ENCODE assay signal across 24 mouse cellular contexts in genomic region chr3:136106452-136106851, GRCm38 (mm10).
DNase-seq lines count a peak whose midpoint lies in the region; ATAC-seq and TF ChIP-seq lines count a peak whose summit lies in the region.
"Had no signal": no experiment of that assay in that cellular context is flagged by ENCODE, and none has a peak within 500 bp of the region (broad histone marks: within the 10 kb centered on the region; RNA-seq: fewer than 3 reads in every experiment).

No protein-coding gene starts in this region.

- H3K4me2 ChIP-seq in lung, embryonic 14.5 days: no peak overlapping the region
- H3K4me2 ChIP-seq in midbrain, embryonic 13.5 days (replicated peaks): no peak overlapping the region
- H3K4me2 ChIP-seq: embryonic facial prominence, embryonic 12.5 days; forebrain, embryonic 13.5 days; forebrain, embryonic 15.5 days had no signal

- peak; percentile 8 for DNase-seq in lung, embryonic 14.5 days
- no peak for DNase-seq in lung, adult 18-20 months
- no peak for DNase-seq in Muller cell, postnatal 12 days (ENCODE audit: inconsistent ontology term)
- DNase-seq in left cerebral cortex, adult 9 months (ENCODE audit: low spot score in 2 of 2): no peak
- DNase-seq: adrenal gland, adult 2 months; adrenal gland, postnatal 10 days; adrenal gland, postnatal 25 days; B cell, adult 2 months; cerebellum, adult 11 months; cerebellum, adult 2 months; cerebellum, adult 9-10 months; cerebellum, postnatal 10 days; cerebellum, postnatal 25 days; forebrain, postnatal 0 days had no signal

- no peaks in the 10 kb centered on the region for H3K27me3 ChIP-seq in lung, embryonic 14.5 days (ENCODE audit: insufficient read depth, low read length)
- no peaks in the 10 kb centered on the region for H3K27me3 ChIP-seq in midbrain, embryonic 13.5 days
- H3K27me3 ChIP-seq: CH12.LX; embryonic facial prominence, embryonic 12.5 days; forebrain, embryonic 13.5 days; forebrain, embryonic 15.5 days had no signal

- H3K4me3 ChIP-seq in lung, embryonic 14.5 days (ENCODE audit: low read depth, low read length): no peak overlapping the region
- no peak overlapping the region for H3K4me3 ChIP-seq in midbrain, embryonic 13.5 days (replicated peaks)
- H3K4me3 ChIP-seq: embryonic facial prominence, embryonic 10.5 days; embryonic facial prominence, embryonic 12.5 days; forebrain, embryonic 13.5 days; forebrain, embryonic 15.5 days had no signal

- H3K9ac ChIP-seq in lung, embryonic 14.5 days: no peak overlapping the region
- H3K9ac ChIP-seq in midbrain, embryonic 13.5 days (replicated peaks): no peak overlapping the region
- H3K9ac ChIP-seq: embryonic facial prominence, embryonic 12.5 days; forebrain, embryonic 13.5 days; forebrain, embryonic 15.5 days; forebrain, postnatal 0 days had no signal

- no peak for ATAC-seq in lung, embryonic 14.5 days (ENCODE audit: insufficient read depth)
- peak; percentile 66 for ATAC-seq in activated CD4-positive, CD25-positive, alpha-beta regulatory T cell, adult 4 months
- ATAC-seq in inflammation-experienced regulatory T-cells, adult 6 months: peak; percentile 83
- ATAC-seq in midbrain, embryonic 13.5 days: no peak
- ATAC-seq: forebrain, embryonic 13.5 days; forebrain, embryonic 15.5 days; forebrain, postnatal 0 days; Patski had no signal

- H3K27ac ChIP-seq in lung, embryonic 14.5 days (ENCODE audit: low read depth): no peak overlapping the region
- H3K27ac ChIP-seq in midbrain, embryonic 13.5 days: no peak overlapping the region
- H3K27ac ChIP-seq: embryonic facial prominence, embryonic 10.5 days; embryonic facial prominence, embryonic 12.5 days; forebrain, embryonic 13.5 days; forebrain, embryonic 15.5 days had no signal

- no peaks in the 10 kb centered on the region for H3K4me1 ChIP-seq in lung, embryonic 14.5 days (ENCODE audit: insufficient read depth)
- H3K4me1 ChIP-seq in midbrain, embryonic 13.5 days (replicated peaks): no peaks in the 10 kb centered on the region
- H3K4me1 ChIP-seq: embryonic facial prominence, embryonic 10.5 days; embryonic facial prominence, embryonic 12.5 days; forebrain, embryonic 13.5 days; forebrain, embryonic 15.5 days had no signal

- 20% methylated on average over 1 of the region's 1 CpGs for WGBS in lung, embryonic 14.5 days
- WGBS in midbrain, embryonic 13.5 days: 58% methylated on average over 1 of the region's 1 CpGs

- TF ChIP-seq CTCF in lung, embryonic 14.5 days (IDR thresholded peaks at IDR 0.05; ENCODE audit: low read depth): no peak

- H3K36me3 ChIP-seq in lung, embryonic 14.5 days (ENCODE audit: insufficient read depth): no peaks in the 10 kb centered on the region
- no peaks in the 10 kb centered on the region for H3K36me3 ChIP-seq in midbrain, embryonic 13.5 days
- H3K36me3 ChIP-seq: embryonic facial prominence, embryonic 10.5 days; embryonic facial prominence, embryonic 12.5 days; forebrain, embryonic 15.5 days; G1E had no signal

- H3K9me3 ChIP-seq in lung, embryonic 14.5 days (ENCODE audit: low read depth, low read length): no peaks in the 10 kb centered on the region
- H3K9me3 ChIP-seq in midbrain, embryonic 13.5 days: no peaks in the 10 kb centered on the region
- H3K9me3 ChIP-seq: embryonic facial prominence, embryonic 10.5 days; embryonic facial prominence, embryonic 12.5 days; forebrain, embryonic 13.5 days; forebrain, embryonic 15.5 days; G1E had no signal

Comparison
In these comparisons a context has a peak if more than half of its experiments do, and no peak if none do; other contexts are left out.
1. ATAC-seq: peak in activated CD4-positive, CD25-positive, alpha-beta regulatory T cell, adult 4 months (single experiment) and inflammation-experienced regulatory T-cells, adult 6 months (single experiment); none in lung, embryonic 14.5 days (single experiment) and midbrain, embryonic 13.5 days (single experiment).